Mouse (Mus musculus): ENCODE measurements around the gene Tes. TPM values are rescaled to one million over a fixed set of nuclear protein-coding genes. Genes with fewer than 3 reads are reported as not detected.

Tes gene
- polyA plus RNA-seq, 1 experiment = 44.5 TPM

DNA sequence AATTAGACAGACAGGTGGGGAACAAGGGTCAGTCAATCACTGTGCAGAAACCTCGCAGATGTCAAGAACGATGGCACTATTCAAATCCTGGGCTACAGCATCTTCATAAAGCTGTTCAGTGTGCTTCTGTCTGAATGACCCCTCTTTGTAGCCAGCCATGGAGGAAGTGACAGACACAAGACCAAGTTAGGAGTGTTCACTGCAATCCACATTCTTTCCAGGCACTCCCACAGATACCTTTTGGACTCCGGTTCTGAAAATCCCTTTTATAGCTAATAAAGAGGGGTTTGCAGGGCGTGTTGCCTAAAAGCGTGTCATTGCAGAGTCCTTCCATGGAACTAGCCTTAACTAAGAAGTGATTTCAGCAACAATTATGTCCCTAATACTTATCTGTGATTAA, 14.9 kb downstream of the Tes start:
- DNase-seq (ENCODE audit: low read depth) = no peak
- TF ChIP-seq CTCF (IDR thresholded peaks at IDR 0.05; ENCODE audit: borderline replicate concordance, extremely low read depth, insufficient read depth, insufficient read length) = no peak

- TF ChIP-seq POLR2A (IDR thresholded peaks at IDR 0.05; ENCODE audit: borderline replicate concordance, extremely low read depth, insufficient read depth, insufficient read length, poor library complexity, severe bottlenecking) = no peak
- no peak for TF ChIP-seq CTCF (IDR thresholded peaks at IDR 0.05; ENCODE audit: borderline replicate concordance, extremely low read depth, insufficient read depth, insufficient read length)
- no peak for DNase-seq (ENCODE audit: low read depth)
Measured at GRCm38 (mm10) chr6:17082238-17082637, 17.3 kb downstream of the Tes start.

DNA sequence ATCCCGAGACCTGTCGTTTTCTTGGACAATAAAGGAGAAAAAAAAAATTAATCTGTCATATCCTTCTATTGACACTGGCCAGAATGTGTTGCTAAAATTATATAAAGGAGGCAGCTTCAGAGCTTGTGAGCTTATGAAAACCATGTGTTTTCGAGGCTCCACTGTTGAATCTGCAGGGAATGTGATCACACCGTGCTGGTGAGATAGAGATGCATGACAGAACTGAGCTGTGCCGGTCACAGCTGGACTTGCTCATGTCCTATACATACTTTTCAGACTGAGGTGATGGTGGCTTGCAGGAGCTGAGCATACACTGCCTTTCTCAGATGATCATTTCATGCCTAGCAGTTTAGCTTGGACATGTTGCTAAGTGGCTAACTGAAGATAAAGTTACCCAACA, 17.9 kb downstream of the Tes start:
- TF ChIP-seq CTCF (IDR thresholded peaks at IDR 0.05; ENCODE audit: borderline replicate concordance, extremely low read depth, insufficient read depth, insufficient read length) (no peak), POLR2A (IDR thresholded peaks at IDR 0.05; ENCODE audit: borderline replicate concordance, extremely low read depth, insufficient read depth, insufficient read length, poor library complexity, severe bottlenecking) (no peak)
- DNase-seq (ENCODE audit: low read depth) = no peak

GRCm38 (mm10) chr6:17087485-17087884, 22.5 kb downstream of the Tes start:
- TF ChIP-seq CTCF (IDR thresholded peaks at IDR 0.05; ENCODE audit: borderline replicate concordance, extremely low read depth, insufficient read depth, insufficient read length) (peak; percentile 66; the same call in 1 of the 2 replicates), POLR2A (IDR thresholded peaks at IDR 0.05; ENCODE audit: borderline replicate concordance, extremely low read depth, insufficient read depth, insufficient read length, poor library complexity, severe bottlenecking) (no peak)
- peak; percentile 65 for DNase-seq (ENCODE audit: low read depth)

GRCm38 (mm10) chr6:17097301-17097700, 32.4 kb downstream of the Tes start:
- TF ChIP-seq CTCF (IDR thresholded peaks at IDR 0.05; ENCODE audit: borderline replicate concordance, extremely low read depth, insufficient read depth, insufficient read length) = no peak
- no peak for TF ChIP-seq POLR2A (IDR thresholded peaks at IDR 0.05; ENCODE audit: borderline replicate concordance, extremely low read depth, insufficient read depth, insufficient read length, poor library complexity, severe bottlenecking)
- DNase-seq (ENCODE audit: low read depth) = no peak

DNA sequence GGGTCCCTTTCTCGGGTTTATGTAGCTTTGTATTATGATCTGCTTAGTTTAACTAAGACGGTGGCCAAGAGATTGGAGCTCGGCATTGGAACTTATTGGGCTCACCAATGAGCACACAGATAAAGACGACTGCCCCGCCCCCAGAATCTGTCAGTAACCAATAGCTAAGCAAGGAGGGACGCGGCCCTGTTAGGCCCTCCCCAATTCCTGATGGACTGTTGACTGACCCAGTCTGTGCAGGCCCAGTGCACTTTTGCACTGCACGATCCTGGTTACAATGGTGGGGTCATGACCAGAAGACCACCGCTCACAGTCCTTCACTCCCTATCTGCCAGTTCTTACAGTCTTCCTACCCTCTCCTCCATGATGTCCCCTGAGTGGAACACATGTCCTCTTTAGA, 33.6 kb downstream of the Tes start:
- TF ChIP-seq CTCF (IDR thresholded peaks at IDR 0.05; ENCODE audit: borderline replicate concordance, extremely low read depth, insufficient read depth, insufficient read length) (no peak), POLR2A (IDR thresholded peaks at IDR 0.05; ENCODE audit: borderline replicate concordance, extremely low read depth, insufficient read depth, insufficient read length, poor library complexity, severe bottlenecking) (no peak)
- DNase-seq (ENCODE audit: low read depth) = no peak

- DNase-seq (ENCODE audit: low read depth) = peak; percentile 23
Measured at GRCm38 (mm10) chr6:17099477-17100130, 34.7 kb downstream of the Tes start.

DNA sequence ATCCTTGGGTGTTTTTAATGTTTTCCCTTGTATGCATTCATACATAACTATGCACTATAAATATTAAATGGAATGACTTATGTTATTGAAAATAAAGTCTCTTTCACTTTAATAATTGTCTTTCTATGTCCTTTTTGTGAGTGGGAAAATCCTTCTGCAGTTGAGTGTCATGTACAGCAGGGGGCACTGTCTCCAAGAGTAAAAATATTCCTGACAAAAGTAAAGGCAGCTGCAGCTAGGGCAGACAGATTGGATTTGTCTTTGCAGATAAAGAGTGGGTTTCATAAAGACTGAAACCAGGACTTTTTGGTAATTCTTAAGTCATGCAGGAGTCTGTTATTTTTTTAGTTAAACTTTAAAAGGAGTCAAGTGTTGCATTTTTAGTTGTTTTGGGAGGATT, 40.8 kb downstream of the Tes start:
- DNase-seq (ENCODE audit: low read depth) = peak; percentile 87
- TF ChIP-seq POLR2A (IDR thresholded peaks at IDR 0.05; ENCODE audit: borderline replicate concordance, extremely low read depth, insufficient read depth, insufficient read length, poor library complexity, severe bottlenecking) (no peak), CTCF (IDR thresholded peaks at IDR 0.05; ENCODE audit: borderline replicate concordance, extremely low read depth, insufficient read depth, insufficient read length) (peak; percentile 63; the same call in 1 of the 2 replicates)

More at GRCm38 (mm10) chr6:17099477-17100130, 34.7 kb downstream of the Tes start:
- TF ChIP-seq POLR2A (IDR thresholded peaks at IDR 0.05; ENCODE audit: borderline replicate concordance, extremely low read depth, insufficient read depth, insufficient read length, poor library complexity, severe bottlenecking) = no peak
- TF ChIP-seq CTCF (IDR thresholded peaks at IDR 0.05; ENCODE audit: borderline replicate concordance, extremely low read depth, insufficient read depth, insufficient read length) = no peak

DNA sequence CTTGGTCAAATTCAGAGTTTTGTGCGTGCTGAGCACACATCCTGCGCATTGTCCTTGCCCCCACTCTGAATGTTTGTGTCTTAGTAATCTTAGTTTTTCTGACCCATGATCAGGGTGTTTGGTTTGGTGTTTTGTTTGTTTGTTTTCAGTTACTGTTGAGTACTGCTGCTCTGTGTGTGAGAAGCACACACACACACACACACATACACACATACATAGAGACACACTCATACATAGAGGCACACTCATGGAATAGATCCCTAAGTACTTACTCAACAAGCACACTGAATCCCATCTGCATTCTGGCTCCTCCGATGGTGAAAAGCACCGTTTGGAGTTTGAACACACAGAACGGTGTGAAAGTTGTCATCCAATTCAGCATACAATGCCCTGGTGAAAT, 41.5 kb downstream of the Tes start:
- DNase-seq (ENCODE audit: low read depth) = no peak
- no peak for TF ChIP-seq CTCF (IDR thresholded peaks at IDR 0.05; ENCODE audit: borderline replicate concordance, extremely low read depth, insufficient read depth, insufficient read length)
- no peak for TF ChIP-seq POLR2A (IDR thresholded peaks at IDR 0.05; ENCODE audit: borderline replicate concordance, extremely low read depth, insufficient read depth, insufficient read length, poor library complexity, severe bottlenecking)

DNA sequence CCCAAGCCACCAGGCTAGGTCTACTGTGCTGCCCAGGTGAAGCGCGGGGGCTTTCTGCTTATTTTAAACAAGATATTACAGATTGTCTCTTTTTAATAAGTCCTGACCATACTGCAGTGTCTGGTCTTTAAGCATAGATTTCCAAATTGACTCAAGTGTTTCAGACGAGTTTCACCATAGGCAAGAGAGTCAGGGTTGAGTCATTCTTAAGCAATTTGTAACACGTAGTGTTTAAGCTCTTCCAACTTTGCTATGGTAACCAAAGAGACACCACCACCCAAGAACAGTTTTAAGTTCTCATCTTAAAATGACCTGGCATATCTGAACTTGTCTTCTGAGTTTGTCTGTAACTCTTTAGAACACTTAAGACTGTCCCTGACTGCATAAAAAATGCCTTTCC, 44.3 kb downstream of the Tes start:
- TF ChIP-seq CTCF (IDR thresholded peaks at IDR 0.05; ENCODE audit: borderline replicate concordance, extremely low read depth, insufficient read depth, insufficient read length) (no peak), POLR2A (IDR thresholded peaks at IDR 0.05; ENCODE audit: borderline replicate concordance, extremely low read depth, insufficient read depth, insufficient read length, poor library complexity, severe bottlenecking) (no peak)
- no peak for DNase-seq (ENCODE audit: low read depth)

DNA sequence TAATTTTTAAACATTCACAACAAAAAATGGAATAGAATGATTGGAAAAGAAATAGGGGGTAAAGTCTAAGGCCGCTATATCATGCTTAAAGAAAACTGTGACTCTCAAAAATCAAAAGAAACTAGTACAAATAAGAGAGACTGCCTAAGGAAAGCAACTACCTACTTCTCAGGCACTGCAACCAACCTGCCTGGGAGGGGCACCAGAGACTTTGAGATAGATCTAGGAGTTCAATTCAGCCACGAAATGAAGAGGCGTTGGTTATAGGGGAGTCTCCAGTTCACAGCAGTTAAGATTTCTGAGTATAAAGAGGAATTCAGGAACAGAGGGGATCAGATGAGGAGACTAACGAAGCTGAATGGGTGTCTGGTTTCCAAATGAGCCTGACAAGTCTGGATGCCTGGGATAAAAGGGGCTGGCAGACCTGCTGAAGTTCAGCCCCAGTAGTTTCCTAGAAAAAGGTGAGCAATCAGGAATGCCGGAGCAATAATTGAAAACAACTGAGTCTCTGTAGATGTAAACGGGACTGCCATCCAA, 45.7 kb downstream of the Tes start:
- TF ChIP-seq CTCF (IDR thresholded peaks at IDR 0.05; ENCODE audit: borderline replicate concordance, extremely low read depth, insufficient read depth, insufficient read length) (peak; percentile 37; the same call in 1 of the 2 replicates), POLR2A (IDR thresholded peaks at IDR 0.05; ENCODE audit: borderline replicate concordance, extremely low read depth, insufficient read depth, insufficient read length, poor library complexity, severe bottlenecking) (no peak)
- DNase-seq (ENCODE audit: low read depth) = peak; percentile 62

- DNase-seq (ENCODE audit: low read depth) = no peak
- TF ChIP-seq CTCF (IDR thresholded peaks at IDR 0.05; ENCODE audit: borderline replicate concordance, extremely low read depth, insufficient read depth, insufficient read length) = no peak
- no peak for TF ChIP-seq POLR2A (IDR thresholded peaks at IDR 0.05; ENCODE audit: borderline replicate concordance, extremely low read depth, insufficient read depth, insufficient read length, poor library complexity, severe bottlenecking)
Measured at GRCm38 (mm10) chr6:17112081-17112480, 47.1 kb downstream of the Tes start.
